Mouse (Mus musculus): ENCODE measurements at regions not wholly inside any gene's neighbourhood (a gene's known extent, or its start where the extent isn't known, plus 50 kb on each side); places are given as distances from the start of the nearest gene placed in this dataset.
"Not testable (repeated sequence)": the region's sequence is repeated elsewhere in the genome, so short reads cannot be mapped to it uniquely, and the experiment has no call there.

- Histone ChIP-seq H3K9ac (no peak overlapping the region), H3K4me2 (no peak overlapping the region), H3K36me3 (replicated peaks) (no peaks in the 10 kb centered on the region), H3K9me3 (no peaks in the 10 kb centered on the region), H3K4me1 (peaks cover 12% of the 10 kb centered on the region), H3K27ac (peak overlapping the region; percentile 65), H3K4me3 (no peak overlapping the region), H3K27me3 (replicated peaks) (no peaks in the 10 kb centered on the region)
- no peak for ATAC-seq (replicated peaks)
- WGBS: 59% methylated on average over 7 of the region's 7 CpGs
These were observed 513.0 kb upstream of the Gulo start for GRCm38 (mm10) chr14:66521836-66522629.

- H3K4me3 ChIP-seq: no peak overlapping the region
- WGBS: 95% methylated on average over 3 of the region's 3 CpGs
- H3K9ac ChIP-seq: no peak overlapping the region
- H3K4me2 ChIP-seq: no peak overlapping the region
- ATAC-seq (replicated peaks): no peak
- H3K27me3 ChIP-seq (replicated peaks): no peaks in the 10 kb centered on the region
- no peaks in the 10 kb centered on the region for H3K4me1 ChIP-seq
- H3K27ac ChIP-seq: no peak overlapping the region
- H3K36me3 ChIP-seq (replicated peaks): no peaks in the 10 kb centered on the region
- no peaks in the 10 kb centered on the region for H3K9me3 ChIP-seq
These were observed 507.8 kb upstream of the Gulo start for GRCm38 (mm10) chr14:66516770-66517169.

GRCm38 (mm10) chr14:66510750-66511149 is 501.7 kb upstream of the Gulo start:
- H3K27me3 ChIP-seq (replicated peaks): no peaks in the 10 kb centered on the region
- no peak overlapping the region for H3K4me2 ChIP-seq
- H3K27ac ChIP-seq: no peak overlapping the region
- ATAC-seq (replicated peaks): no peak
- no peak overlapping the region for H3K4me3 ChIP-seq
- WGBS: 41% methylated on average over 5 of the region's 5 CpGs
- H3K9ac ChIP-seq: no peak overlapping the region
- H3K36me3 ChIP-seq (replicated peaks): no peaks in the 10 kb centered on the region
- H3K9me3 ChIP-seq: no peaks in the 10 kb centered on the region
- peaks cover 5% of the 10 kb centered on the region for H3K4me1 ChIP-seq

GRCm38 (mm10) chr14:66510218-66510617 is 501.2 kb upstream of the Gulo start:
- no peak overlapping the region for H3K4me3 ChIP-seq
- no peak for ATAC-seq (replicated peaks)
- 60% methylated on average over 1 of the region's 1 CpGs for WGBS
- peaks cover 5% of the 10 kb centered on the region for H3K4me1 ChIP-seq
- H3K9ac ChIP-seq: no peak overlapping the region
- no peak overlapping the region for H3K27ac ChIP-seq
- no peaks in the 10 kb centered on the region for H3K36me3 ChIP-seq (replicated peaks)
- no peaks in the 10 kb centered on the region for H3K27me3 ChIP-seq (replicated peaks)
- H3K9me3 ChIP-seq: no peaks in the 10 kb centered on the region
- no peak overlapping the region for H3K4me2 ChIP-seq

GRCm38 (mm10) chr14:66509706-66510105 is 500.7 kb upstream of the Gulo start:
- no peaks in the 10 kb centered on the region for H3K9me3 ChIP-seq
- H3K4me2 ChIP-seq: no peak overlapping the region
- no peak overlapping the region for H3K9ac ChIP-seq
- peaks cover 5% of the 10 kb centered on the region for H3K4me1 ChIP-seq
- no peaks in the 10 kb centered on the region for H3K36me3 ChIP-seq (replicated peaks)
- 91% methylated on average over 7 of the region's 7 CpGs for WGBS
- H3K4me3 ChIP-seq: no peak overlapping the region
- no peaks in the 10 kb centered on the region for H3K27me3 ChIP-seq (replicated peaks)
- ATAC-seq (replicated peaks): no peak
- H3K27ac ChIP-seq: no peak overlapping the region

- 84% methylated on average over 6 of the region's 6 CpGs for WGBS
- ATAC-seq (replicated peaks): no peak
- Histone ChIP-seq H3K4me1 (peaks cover 13% of the 10 kb centered on the region), H3K4me3 (no peak overlapping the region), H3K27ac (no peak overlapping the region), H3K9ac (no peak overlapping the region), H3K4me2 (no peak overlapping the region), H3K36me3 (replicated peaks) (no peaks in the 10 kb centered on the region), H3K9me3 (no peaks in the 10 kb centered on the region), H3K27me3 (replicated peaks) (no peaks in the 10 kb centered on the region)
These were observed 493.0 kb upstream of the Gulo start for GRCm38 (mm10) chr14:66501995-66502394.

GRCm38 (mm10) chr14:66499896-66500295 is 490.9 kb upstream of the Gulo start:
- Histone ChIP-seq H3K27ac (no peak overlapping the region), H3K4me2 (0 out of 2 replicates have a peak overlapping the region, but pooled peaks have one; percentile 12), H3K4me1 (peaks cover 23% of the 10 kb centered on the region), H3K9ac (no peak overlapping the region), H3K27me3 (replicated peaks) (no peaks in the 10 kb centered on the region), H3K4me3 (no peak overlapping the region), H3K9me3 (no peaks in the 10 kb centered on the region), H3K36me3 (replicated peaks) (no peaks in the 10 kb centered on the region)
- ATAC-seq (replicated peaks): peak; percentile 66
- 7% methylated on average over 11 of the region's 11 CpGs for WGBS

- Histone ChIP-seq H3K27me3 (replicated peaks) (no peaks in the 10 kb centered on the region), H3K9ac (no peak overlapping the region), H3K4me2 (no peak overlapping the region), H3K27ac (peak overlapping the region; percentile 95), H3K9me3 (no peaks in the 10 kb centered on the region), H3K36me3 (replicated peaks) (no peaks in the 10 kb centered on the region), H3K4me3 (no peak overlapping the region), H3K4me1 (peaks cover 40% of the 10 kb centered on the region)
- 0 out of 2 replicates have a peak, but pooled peaks have one; percentile 15 for ATAC-seq (replicated peaks)
- WGBS: 71% methylated on average over 1 of the region's 1 CpGs
These were observed 486.1 kb upstream of the Gulo start for GRCm38 (mm10) chr14:66495146-66495545.

GRCm38 (mm10) chr14:66494518-66494923 is 485.5 kb upstream of the Gulo start:
- 3% methylated on average over 5 of the region's 5 CpGs for WGBS
- no peak overlapping the region for H3K9ac ChIP-seq

GRCm38 (mm10) chr14:66493691-66494121 is 484.7 kb upstream of the Gulo start:
- Histone ChIP-seq H3K27me3 (replicated peaks) (no peaks in the 10 kb centered on the region), H3K36me3 (replicated peaks) (no peaks in the 10 kb centered on the region), H3K27ac (peak overlapping the region; percentile 95), H3K4me1 (peaks cover 33% of the 10 kb centered on the region), H3K9me3 (no peaks in the 10 kb centered on the region), H3K9ac (no peak overlapping the region), H3K4me2 (peak overlapping the region; percentile 36), H3K4me3 (no peak overlapping the region)
- 10% methylated on average over 4 of the region's 4 CpGs for WGBS
- peak; percentile 38; the same call in 1 of the 2 replicates for ATAC-seq (replicated peaks)

More at GRCm38 (mm10) chr14:66494518-66494923, 485.5 kb upstream of the Gulo start:
- Histone ChIP-seq H3K27ac (peak overlapping the region; percentile 95), H3K36me3 (replicated peaks) (no peaks in the 10 kb centered on the region), H3K4me1 (peaks cover 34% of the 10 kb centered on the region), H3K4me3 (no peak overlapping the region), H3K27me3 (replicated peaks) (no peaks in the 10 kb centered on the region), H3K9me3 (no peaks in the 10 kb centered on the region), H3K4me2 (peak overlapping the region; percentile 36)
- ATAC-seq (replicated peaks): peak; percentile 99

GRCm38 (mm10) chr14:66484751-66485150 is 475.7 kb upstream of the Gulo start:
- H3K4me3 ChIP-seq; H3K9ac ChIP-seq; H3K4me2 ChIP-seq; H3K9me3 ChIP-seq; H3K4me1 ChIP-seq; H3K27me3 ChIP-seq (replicated peaks); ATAC-seq (replicated peaks); H3K36me3 ChIP-seq (replicated peaks); H3K27ac ChIP-seq: not testable (repeated sequence)
- 92% methylated on average over 1 of the region's 1 CpGs for WGBS

GRCm38 (mm10) chr14:66479181-66479580 is 470.2 kb upstream of the Gulo start:
- Histone ChIP-seq H3K36me3 (replicated peaks) (no peaks in the 10 kb centered on the region), H3K4me2 (no peak overlapping the region), H3K27ac (no peak overlapping the region), H3K4me1 (peaks cover 5% of the 10 kb centered on the region), H3K9ac (no peak overlapping the region), H3K4me3 (no peak overlapping the region), H3K9me3 (0 out of 2 replicates have a peak, but pooled peaks cover 3% of the 10 kb centered on the region), H3K27me3 (replicated peaks) (no peaks in the 10 kb centered on the region)
- WGBS: 68% methylated on average over 4 of the region's 4 CpGs
- no peak for ATAC-seq (replicated peaks)

GRCm38 (mm10) chr14:66478562-66478961 is 469.6 kb upstream of the Gulo start:
- no peak overlapping the region for H3K27ac ChIP-seq
- no peak for ATAC-seq (replicated peaks)
- no peak overlapping the region for H3K9ac ChIP-seq

More at GRCm38 (mm10) chr14:66478562-66478961, 469.6 kb upstream of the Gulo start:
- Histone ChIP-seq H3K27me3 (replicated peaks) (no peaks in the 10 kb centered on the region), H3K4me3 (no peak overlapping the region), H3K36me3 (replicated peaks) (no peaks in the 10 kb centered on the region), H3K4me1 (peaks cover 5% of the 10 kb centered on the region), H3K9me3 (0 out of 2 replicates have a peak, but pooled peaks cover 3% of the 10 kb centered on the region), H3K4me2 (no peak overlapping the region)
- WGBS: 21% methylated on average over 6 of the region's 6 CpGs

All from midbrain, embryonic 15.5 days (tissue).